Mouse (Mus musculus) embryonic facial prominence, embryonic 12.5 days (tissue): ENCODE measurements around the gene Gtf3c3. TPM values are rescaled to one million over a fixed set of nuclear protein-coding genes. Genes with fewer than 3 reads are reported as not detected.

Source experiments
- ATAC-seq: fragments of 200-750 bp; cut with Nextera tagmentation; 2 replicates; pipeline ENCODE4 v1.8.0; 2017; ENCODE audit not compliant: insufficient number of reproducible peaks, insufficient read depth, low FRiP score, low TSS enrichment
- H3K27ac ChIP-seq: fragments of 300-500 bp; sonication (generic); 2 replicates; pipeline ENCODE4 v1.5.1; 2016; ENCODE audit warnings: mild to moderate bottlenecking
- H3K27me3 ChIP-seq: fragments of 300-500 bp; sonication (generic); 2 replicates; pipeline ENCODE4 v1.6.1; 2016; ENCODE audit warnings: mild to moderate bottlenecking, moderate library complexity
- H3K36me3 ChIP-seq: fragments of 300-500 bp; sonication (generic); 2 replicates; pipeline ENCODE4 v1.6.1; 2016; ENCODE audit warnings: mild to moderate bottlenecking
- H3K4me1 ChIP-seq: fragments of 300-500 bp; sonication (generic); 2 replicates; pipeline ENCODE4 v1.6.1; 2016
- H3K4me2 ChIP-seq: fragments of 300-500 bp; sonication (generic); replicated peaks from 2 replicates; pipeline ENCODE4 v1.6.1; 2016; ENCODE audit warnings: mild to moderate bottlenecking, moderate library complexity
- H3K4me3 ChIP-seq: fragments of 300-500 bp; sonication (generic); 2 replicates; pipeline ENCODE4 v1.5.1; 2016; ENCODE audit warnings: mild to moderate bottlenecking
- H3K9ac ChIP-seq: fragments of 300-500 bp; sonication (generic); 2 replicates; pipeline ENCODE4 v1.6.1; 2016; ENCODE audit warnings: mild to moderate bottlenecking, moderate library complexity
- H3K9me3 ChIP-seq: fragments of 300-500 bp; sonication (generic); 2 replicates; pipeline ENCODE4 v1.6.1; 2016; ENCODE audit warnings: mild to moderate bottlenecking, moderate library complexity
- WGBS: fragments of 180-500 bp; shearing (Covaris S2); methylation state at CpG from one replicate; pipeline ENCODE4 v1.1.7; 2016; 5-methylcytosine and 5-hydroxymethylcytosine counted together
- polyA plus RNA-seq: library from polyadenylated mRNA; unstranded; fragments of >200 nt; fragmentation: Nextera tagmentation; extraction: Ambion mirVana; gene quantifications from 2 replicates; pipeline ENCODE4 v1.2.1, GENCODE M21; 2016

Gene Gtf3c3
- polyA plus RNA-seq, 1 experiment from 2014 or later, result 32.0 TPM

GRCm38 (mm10) chr1:54384221-54384620, 54.5 kb downstream of the Gtf3c3 start:
- no peak overlapping the region for H3K4me3 ChIP-seq
- 18% methylated on average over 1 of the region's 1 CpGs for WGBS
- no peak for ATAC-seq

GRCm38 (mm10) chr1:54380978-54381914, 57.5 kb downstream of the Gtf3c3 start:
- no peak overlapping the region for H3K4me3 ChIP-seq
- 0 out of 2 replicates have a peak, but pooled peaks cover 3% of the 10 kb centered on the region for H3K36me3 ChIP-seq
- no peak overlapping the region for H3K9ac ChIP-seq
- no peaks in the 10 kb centered on the region for H3K4me1 ChIP-seq
- no peak for ATAC-seq
- H3K27me3 ChIP-seq, result no peaks in the 10 kb centered on the region
- WGBS, result 91% methylated on average over 9 of the region's 9 CpGs
- no peak overlapping the region for H3K4me2 ChIP-seq
- no peaks in the 10 kb centered on the region; the same call in 1 of the 2 replicates for H3K9me3 ChIP-seq
- no peak overlapping the region for H3K27ac ChIP-seq

More at GRCm38 (mm10) chr1:54384221-54384620, 54.5 kb downstream of the Gtf3c3 start:
- Histone ChIP-seq H3K9me3 (no peaks in the 10 kb centered on the region; the same call in 1 of the 2 replicates), H3K36me3 (0 out of 2 replicates have a peak, but pooled peaks cover 3% of the 10 kb centered on the region), H3K4me1 (no peaks in the 10 kb centered on the region), H3K27ac (no peak overlapping the region), H3K27me3 (no peaks in the 10 kb centered on the region), H3K9ac (no peak overlapping the region), H3K4me2 (no peak overlapping the region)

DNA sequence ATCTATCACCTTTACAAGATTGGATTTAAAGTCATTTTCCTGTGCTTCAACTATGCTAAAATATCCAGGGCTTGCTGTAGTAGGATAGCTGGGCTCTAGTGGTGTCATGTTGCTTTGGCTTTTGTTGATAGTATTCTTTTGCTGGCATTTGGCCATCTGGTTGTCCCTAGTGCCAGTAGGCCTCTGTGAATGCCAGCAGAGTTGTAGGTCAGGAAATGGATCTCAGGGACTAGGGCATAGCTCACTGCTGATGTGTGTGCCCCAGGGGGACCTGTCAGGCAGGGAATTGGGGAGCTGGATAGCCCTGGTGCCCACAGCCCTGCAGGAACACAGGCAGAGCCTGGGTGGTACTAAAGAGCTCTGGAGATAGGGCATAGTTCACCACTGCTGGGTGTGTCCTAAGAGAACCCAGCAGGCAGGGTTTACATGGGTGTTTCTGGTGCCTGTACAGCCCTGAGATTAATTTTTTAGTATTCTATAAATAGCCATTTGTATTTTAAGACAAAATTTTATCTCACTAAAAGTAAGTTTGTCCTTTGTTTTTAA, 61.2 kb downstream of the Gtf3c3 start:
- Histone ChIP-seq H3K27ac (no peak overlapping the region), H3K27me3 (no peaks in the 10 kb centered on the region), H3K9ac (no peak overlapping the region), H3K4me3 (no peak overlapping the region), H3K9me3 (no peaks in the 10 kb centered on the region; the same call in 1 of the 2 replicates), H3K4me2 (no peak overlapping the region), H3K36me3 (0 out of 2 replicates have a peak, but pooled peaks cover 3% of the 10 kb centered on the region), H3K4me1 (no peaks in the 10 kb centered on the region)
- ATAC-seq, result no peak

DNA sequence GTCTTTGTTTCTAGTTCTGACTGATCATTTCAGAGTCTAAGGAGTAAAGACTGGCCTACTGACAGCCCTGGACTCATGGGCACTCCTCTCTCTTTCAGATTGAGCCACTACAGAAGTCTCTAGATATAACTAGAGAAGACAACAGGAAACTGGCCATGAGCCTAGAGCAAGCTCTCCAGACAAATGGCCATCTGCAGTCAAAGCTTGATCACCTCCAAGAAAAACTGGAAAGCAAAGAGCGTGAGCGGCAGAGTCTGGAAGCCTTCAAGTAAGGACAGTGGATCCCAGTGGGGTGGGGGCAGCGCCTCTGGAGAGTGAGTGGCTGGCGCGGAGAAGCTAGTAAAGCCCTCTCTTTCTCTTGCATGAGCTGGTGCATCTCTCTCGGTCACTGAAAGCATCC, 82.2 kb downstream of the Gtf3c3 start:
- Histone ChIP-seq H3K4me3 (no peak overlapping the region), H3K27ac (no peak overlapping the region), H3K4me2 (no peak overlapping the region), H3K9me3 (no peaks in the 10 kb centered on the region), H3K9ac (no peak overlapping the region), H3K27me3 (no peaks in the 10 kb centered on the region), H3K36me3 (no peaks in the 10 kb centered on the region), H3K4me1 (no peaks in the 10 kb centered on the region)
- ATAC-seq, result no peak
- 89% methylated on average over 6 of the region's 6 CpGs for WGBS

- Histone ChIP-seq H3K9me3 (no peaks in the 10 kb centered on the region), H3K27ac (no peak overlapping the region), H3K27me3 (no peaks in the 10 kb centered on the region), H3K36me3 (no peaks in the 10 kb centered on the region), H3K4me1 (no peaks in the 10 kb centered on the region), H3K9ac (no peak overlapping the region), H3K4me3 (no peak overlapping the region), H3K4me2 (no peak overlapping the region)
- 78% methylated on average over 5 of the region's 5 CpGs for WGBS
- ATAC-seq, result no peak
Observed at GRCm38 (mm10) chr1:54355485-54355884, 83.3 kb downstream of the Gtf3c3 start.

- Histone ChIP-seq H3K4me2 (no peak overlapping the region), H3K4me1 (no peaks in the 10 kb centered on the region), H3K9ac (no peak overlapping the region), H3K27me3 (no peaks in the 10 kb centered on the region), H3K36me3 (no peaks in the 10 kb centered on the region), H3K9me3 (no peaks in the 10 kb centered on the region), H3K27ac (no peak overlapping the region), H3K4me3 (no peak overlapping the region)
- ATAC-seq, result no peak
- WGBS, result 87% methylated on average over 4 of the region's 4 CpGs
Observed at GRCm38 (mm10) chr1:54354786-54355185, 84.0 kb downstream of the Gtf3c3 start.

Other genes with a start within 250 kb of the Gtf3c3 start
- 5.6 and 6.3 TPM in 2 replicates for gene Hecw2, start 243.8 kb downstream of the Gtf3c3 start, polyA plus RNA-seq
- gene Ccdc150, start 188.3 kb downstream of the Gtf3c3 start, polyA plus RNA-seq, result 0.51 TPM in 2 replicates
- gene Pgap1, start 118.7 kb upstream of the Gtf3c3 start, polyA plus RNA-seq, result 6.4 and 8.3 TPM in 2 replicates